Mouse (Mus musculus): ENCODE results near the gene Sox5. TPM values are rescaled to one million over a fixed set of nuclear protein-coding genes. Genes with fewer than 3 reads are reported as not detected.

Gene Sox5
- total RNA-seq, 2 experiments from 2014 or later: 3.4 to 5.5 TPM

GRCm38 (mm10) chr6:144454291-144455276 lies 327.2 kb downstream of the Sox5 start:
- intact Hi-C loops (cut with DNase I): no loop called here
- no peak for DNase-seq

- intact Hi-C loops (cut with DNase I): no loop called here
- DNase-seq: no peak
Measured at GRCm38 (mm10) chr6:144453605-144454004, 328.2 kb downstream of the Sox5 start.

GRCm38 (mm10) chr6:144453147-144453546 lies 328.6 kb downstream of the Sox5 start:
- intact Hi-C loops (cut with DNase I): no loop called here
- DNase-seq: no peak

GRCm38 (mm10) chr6:144452200-144452977 lies 329.4 kb downstream of the Sox5 start:
- no peak for DNase-seq
- intact Hi-C loops (cut with DNase I): no loop called here

- DNase-seq: no peak
Measured at GRCm38 (mm10) chr6:144451631-144452030, 330.1 kb downstream of the Sox5 start.

GRCm38 (mm10) chr6:144445761-144446373 lies 335.9 kb downstream of the Sox5 start:
- DNase-seq: no peak
- intact Hi-C loops (cut with DNase I): no loop called here

More at GRCm38 (mm10) chr6:144451631-144452030, 330.1 kb downstream of the Sox5 start:
- intact Hi-C loops (cut with DNase I): no loop called here

- intact Hi-C loops (cut with DNase I): no loop called here
- DNase-seq: no peak
Measured at GRCm38 (mm10) chr6:144444367-144444766, 337.4 kb downstream of the Sox5 start.

- intact Hi-C loops (cut with DNase I): no loop called here
- DNase-seq: no peak
Measured at GRCm38 (mm10) chr6:144443681-144444080, 338.1 kb downstream of the Sox5 start.

- DNase-seq: no peak
- intact Hi-C loops (cut with DNase I): no loop called here
Measured at GRCm38 (mm10) chr6:144429276-144429675, 352.5 kb downstream of the Sox5 start.

GRCm38 (mm10) chr6:144408030-144408429 lies 373.7 kb downstream of the Sox5 start:
- no peak for DNase-seq
- intact Hi-C loops (cut with DNase I): no loop called here

- DNase-seq: no peak
- intact Hi-C loops (cut with DNase I): no loop called here
Measured at GRCm38 (mm10) chr6:144398115-144398514, 383.7 kb downstream of the Sox5 start.

GRCm38 (mm10) chr6:144393151-144393550 lies 388.6 kb downstream of the Sox5 start:
- DNase-seq: no peak
- intact Hi-C loops (cut with DNase I): no loop called here

GRCm38 (mm10) chr6:144389333-144390054 lies 392.3 kb downstream of the Sox5 start:
- no peak for DNase-seq
- intact Hi-C loops (cut with DNase I): no loop called here

GRCm38 (mm10) chr6:144387539-144388255 lies 394.1 kb downstream of the Sox5 start:
- intact Hi-C loops (cut with DNase I): no loop called here
- no peak for DNase-seq

- intact Hi-C loops (cut with DNase I): no loop called here
- no peak for DNase-seq
Measured at GRCm38 (mm10) chr6:144380641-144381040, 401.1 kb downstream of the Sox5 start.

- no peak for DNase-seq
Measured at GRCm38 (mm10) chr6:144380171-144380570, 401.6 kb downstream of the Sox5 start.

GRCm38 (mm10) chr6:144374810-144375209 lies 407.0 kb downstream of the Sox5 start:
- no peak for DNase-seq
- intact Hi-C loops (cut with DNase I): no loop called here

More at GRCm38 (mm10) chr6:144380171-144380570, 401.6 kb downstream of the Sox5 start:
- intact Hi-C loops (cut with DNase I): no loop called here

GRCm38 (mm10) chr6:144370699-144371098 lies 411.1 kb downstream of the Sox5 start:
- intact Hi-C loops (cut with DNase I): no loop called here
- DNase-seq: no peak

GRCm38 (mm10) chr6:144367626-144368077 lies 414.1 kb downstream of the Sox5 start:
- intact Hi-C loops (cut with DNase I): no loop called here
- DNase-seq: no peak

Measured in heart, postnatal 10 days (tissue).